Mouse (Mus musculus) frontal cortex, postnatal 10 days (tissue): ENCODE data around the gene Numa1.
"Not testable (repeated sequence)": the region's sequence is repeated elsewhere in the genome, so short reads cannot be mapped to it uniquely, and the experiment has no call there.

ENCODE experiments used
- DNase-seq, 2 experiments: peaks; one replicate each; pipeline ENCODE4 v3.0.0; 2022; ENCODE audit warnings: low spot score in 2 of 2, mixed read lengths in 1 of 2

Numa1 gene

DNA sequence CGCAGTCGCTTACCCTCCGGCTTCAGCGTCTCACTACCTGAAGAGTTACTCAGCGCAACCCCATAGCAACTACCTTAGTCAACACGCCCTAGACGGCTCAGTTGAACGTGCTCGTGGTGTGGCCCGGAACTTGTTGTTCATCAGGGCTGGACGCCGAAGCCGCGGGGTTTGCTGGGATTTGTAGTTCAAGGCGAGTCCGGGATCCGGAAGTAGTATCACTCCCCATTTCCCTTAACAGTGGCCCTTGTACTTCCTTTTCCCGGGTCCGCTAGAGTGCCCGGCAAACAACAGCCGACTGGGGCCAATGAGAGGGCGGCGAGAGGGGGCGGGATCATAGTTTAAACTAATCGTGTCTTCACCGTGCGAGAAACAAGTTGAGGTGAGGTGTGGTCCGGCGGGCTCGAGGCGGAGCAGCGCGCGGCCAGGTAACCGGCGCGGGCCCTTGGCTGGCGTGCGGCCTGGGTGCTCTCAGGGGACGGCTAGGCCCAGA lies at the start of gene Numa1, which contains the start of gene Lrrc51:
Numa1 (plus strand) TSS at position 361 of the 490 bp plus-strand sequence.
Lrrc51 (minus strand) TSS at position 145 of the 490 bp plus-strand sequence.
- peak; percentile 91 to 94 for DNase-seq

DNA sequence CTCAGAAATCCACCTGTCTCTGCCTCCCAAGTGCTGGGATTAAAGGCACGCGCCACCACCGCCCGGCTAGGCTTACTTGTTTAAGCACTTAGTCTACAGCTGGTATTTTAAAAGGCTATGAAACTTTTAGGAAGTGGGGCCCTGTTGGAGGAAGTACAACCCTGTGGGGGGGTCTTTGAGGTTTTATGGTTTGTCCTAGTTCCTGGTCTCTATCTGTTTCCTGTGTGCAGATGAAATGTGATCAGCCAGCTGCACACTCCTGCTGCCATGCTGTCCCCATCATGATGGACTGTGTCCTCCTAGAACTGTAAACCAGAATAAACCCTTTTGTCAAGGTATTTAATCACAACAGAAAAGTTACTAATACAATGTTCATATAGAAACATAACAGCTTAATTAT lies 49.8 kb upstream of the Numa1 start:
- no peak for DNase-seq

DNA sequence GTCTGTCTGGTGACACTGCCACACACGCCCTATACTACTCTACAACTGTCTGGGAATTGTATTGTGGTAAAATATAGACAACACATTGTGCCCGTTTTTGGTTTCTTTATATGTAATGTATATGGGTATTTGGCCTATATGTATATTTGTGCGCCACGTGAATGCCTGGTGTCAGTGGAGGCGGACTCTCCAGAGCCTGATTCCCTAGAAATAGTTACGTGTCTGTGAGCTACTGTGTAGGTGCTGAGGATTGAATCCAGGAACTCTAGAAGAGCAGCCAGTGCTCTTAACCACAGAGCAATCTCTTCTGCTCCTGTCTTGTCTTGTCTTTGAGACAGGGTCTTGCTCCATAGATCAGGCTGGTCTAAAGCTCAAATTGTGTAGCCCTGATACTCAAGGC lies 47.6 kb upstream of the Numa1 start:
- DNase-seq, result no peak

DNA sequence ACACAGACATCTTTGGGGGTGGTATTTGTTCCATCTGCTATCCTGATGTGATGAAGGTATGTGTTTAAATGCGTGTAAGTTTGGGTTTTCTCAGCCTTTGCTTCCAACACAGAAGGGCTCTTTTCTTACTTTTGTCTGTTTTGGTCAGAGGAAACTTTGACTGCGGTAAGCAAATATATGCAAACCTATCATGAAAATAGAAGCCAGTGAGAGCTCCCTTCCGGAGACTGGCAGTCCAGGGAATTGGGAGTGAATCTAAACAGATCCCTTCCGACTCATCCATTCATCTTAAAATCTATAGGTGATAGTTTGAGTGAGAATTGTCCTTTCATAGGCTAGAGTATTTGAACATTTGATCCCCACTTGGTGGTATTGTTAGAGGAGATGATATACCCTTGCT lies 45.5 kb upstream of the Numa1 start:
- no peak for DNase-seq

DNA sequence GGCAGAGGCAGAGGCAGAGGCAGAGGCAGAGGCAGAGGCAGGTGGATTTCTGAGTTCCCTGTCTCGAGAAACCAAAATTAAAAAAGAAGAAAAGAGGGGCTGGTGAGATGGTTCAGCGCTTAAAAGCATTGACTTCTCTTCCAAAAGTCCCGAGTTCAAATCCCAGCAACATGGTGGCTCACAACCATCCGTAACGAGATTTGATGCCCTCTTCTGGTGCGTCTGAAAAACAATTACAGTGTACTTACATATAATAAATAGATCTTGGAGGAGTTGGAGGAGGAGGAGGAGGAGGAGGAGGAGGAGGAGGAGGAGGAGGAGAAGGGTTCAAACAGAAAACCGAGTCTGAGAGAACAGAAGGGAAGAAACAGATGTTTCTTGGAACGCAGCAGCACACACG lies 38.2 kb upstream of the Numa1 start:
- DNase-seq, result no peak

DNA sequence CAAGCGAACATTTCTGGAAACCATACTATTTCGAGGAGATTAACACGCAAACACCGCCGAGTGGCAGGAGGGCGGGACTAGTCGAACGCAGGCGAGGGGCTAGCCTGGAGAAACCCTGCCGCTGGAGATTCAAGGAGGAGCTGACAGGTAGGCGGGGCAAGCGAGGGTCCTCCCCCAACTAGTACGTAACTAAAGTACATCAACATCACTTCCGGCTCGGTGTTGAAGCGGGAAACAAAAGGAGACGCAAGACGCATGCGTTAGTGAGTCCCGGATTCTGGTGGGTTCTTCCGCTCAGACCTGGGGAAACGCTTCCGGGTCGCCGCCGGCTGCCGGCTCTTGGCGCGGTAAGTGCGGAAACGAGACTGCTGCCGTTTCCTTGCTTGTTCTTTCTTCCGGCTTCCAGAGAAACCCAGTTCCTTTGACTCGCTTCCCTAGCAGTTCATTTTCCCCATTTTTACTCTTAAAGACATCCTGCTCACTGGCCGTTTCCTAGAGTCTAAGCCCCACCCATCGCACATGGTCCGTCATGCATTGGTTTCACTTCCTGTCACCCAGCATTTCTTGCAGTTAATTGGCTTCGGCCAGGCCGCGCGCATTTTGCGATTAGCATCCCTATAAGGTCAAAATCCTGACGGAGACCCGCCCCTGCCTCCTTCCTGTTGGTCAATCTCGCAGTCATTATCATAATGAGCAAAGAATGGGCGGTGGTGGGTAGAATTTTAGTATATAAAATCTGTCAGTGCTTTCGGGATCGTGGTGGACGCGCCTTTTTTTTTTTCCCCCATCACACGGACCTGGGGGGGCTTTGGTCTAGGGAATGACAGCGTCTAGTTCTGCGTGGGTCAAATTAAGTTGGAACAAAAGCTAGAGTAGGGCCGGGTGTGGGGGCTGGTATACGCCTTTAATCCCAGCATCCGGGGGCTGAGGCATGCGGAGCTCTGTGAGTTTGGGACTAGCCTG lies 37.5 kb upstream of the Numa1 start:
- DNase-seq, result peak; percentile 96 to 97

DNA sequence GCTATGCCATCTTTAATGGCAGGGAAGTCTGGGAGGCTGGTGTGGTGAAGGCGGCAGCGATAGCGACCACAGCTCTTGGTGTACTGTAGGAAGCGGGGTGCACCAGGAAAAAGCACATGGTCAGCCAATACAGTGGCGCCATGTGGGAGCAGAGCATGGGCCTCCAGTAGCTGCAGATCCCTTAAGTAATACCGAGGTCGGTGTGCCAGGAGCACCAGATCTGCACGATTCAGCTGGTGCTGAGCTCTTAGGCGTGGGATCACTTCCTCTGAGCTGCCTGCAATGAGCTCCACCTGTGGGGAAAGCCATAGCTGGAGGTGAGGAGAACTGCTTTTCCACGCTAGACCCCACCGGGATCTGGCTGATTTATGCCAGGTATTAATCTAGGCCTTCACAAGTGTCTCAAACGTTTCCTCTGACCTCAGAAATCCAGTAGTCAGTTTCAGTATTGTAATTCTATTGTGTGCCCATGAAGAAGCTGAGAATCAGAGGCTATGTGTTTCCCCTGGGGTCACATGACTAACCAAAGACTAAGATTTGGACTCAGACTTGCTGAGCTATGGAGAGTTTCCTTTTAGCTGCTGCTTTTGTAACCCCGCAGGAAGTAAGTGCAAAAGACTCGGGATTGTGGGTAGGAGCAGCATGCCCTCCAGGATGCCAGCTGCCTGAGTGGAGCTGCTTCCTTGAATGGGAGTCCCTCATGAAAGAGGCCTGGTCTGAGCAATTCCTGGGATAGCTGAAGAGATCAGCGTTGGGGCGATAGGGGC lies 33.4 kb upstream of the Numa1 start:
- no peak for DNase-seq

DNA sequence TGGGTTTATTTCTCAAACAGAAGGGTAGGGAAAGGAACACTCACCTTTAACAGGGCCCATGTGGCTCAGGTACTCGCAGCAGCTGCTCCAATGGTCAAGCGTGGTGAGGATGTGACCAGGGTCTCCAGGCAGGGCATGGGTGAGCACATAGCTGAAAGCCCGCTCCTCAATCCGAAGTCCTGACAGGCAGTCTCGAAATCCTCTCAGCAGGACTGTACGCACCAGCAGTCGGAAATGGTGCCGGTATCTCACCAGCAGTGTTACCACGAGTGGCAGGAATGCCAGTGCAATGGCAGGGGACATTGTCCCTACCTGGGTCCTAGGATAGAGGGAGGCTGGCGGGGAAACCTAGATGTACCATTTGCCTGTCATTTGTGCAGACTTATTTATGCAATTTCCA lies 31.9 kb upstream of the Numa1 start:
- no peak for DNase-seq

DNA sequence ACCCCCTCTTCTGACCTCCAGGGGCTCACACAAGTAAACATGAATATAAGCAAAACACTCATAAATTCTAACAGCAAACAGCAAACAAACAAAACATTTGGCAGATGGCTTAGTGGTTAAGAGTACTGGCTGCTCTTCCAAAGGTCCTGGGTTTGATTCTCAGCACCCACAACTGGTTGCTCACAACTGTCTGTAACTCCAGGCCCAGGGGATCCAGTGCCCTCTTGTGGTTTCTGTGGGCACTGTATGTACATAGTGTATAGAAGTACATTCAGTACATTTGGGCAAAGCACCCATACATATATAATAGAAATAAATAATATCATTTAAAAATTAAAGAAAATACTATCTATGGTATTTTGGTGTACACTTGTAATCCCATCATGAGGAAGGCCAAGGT lies 31.1 kb upstream of the Numa1 start:
- no peak for DNase-seq

DNA sequence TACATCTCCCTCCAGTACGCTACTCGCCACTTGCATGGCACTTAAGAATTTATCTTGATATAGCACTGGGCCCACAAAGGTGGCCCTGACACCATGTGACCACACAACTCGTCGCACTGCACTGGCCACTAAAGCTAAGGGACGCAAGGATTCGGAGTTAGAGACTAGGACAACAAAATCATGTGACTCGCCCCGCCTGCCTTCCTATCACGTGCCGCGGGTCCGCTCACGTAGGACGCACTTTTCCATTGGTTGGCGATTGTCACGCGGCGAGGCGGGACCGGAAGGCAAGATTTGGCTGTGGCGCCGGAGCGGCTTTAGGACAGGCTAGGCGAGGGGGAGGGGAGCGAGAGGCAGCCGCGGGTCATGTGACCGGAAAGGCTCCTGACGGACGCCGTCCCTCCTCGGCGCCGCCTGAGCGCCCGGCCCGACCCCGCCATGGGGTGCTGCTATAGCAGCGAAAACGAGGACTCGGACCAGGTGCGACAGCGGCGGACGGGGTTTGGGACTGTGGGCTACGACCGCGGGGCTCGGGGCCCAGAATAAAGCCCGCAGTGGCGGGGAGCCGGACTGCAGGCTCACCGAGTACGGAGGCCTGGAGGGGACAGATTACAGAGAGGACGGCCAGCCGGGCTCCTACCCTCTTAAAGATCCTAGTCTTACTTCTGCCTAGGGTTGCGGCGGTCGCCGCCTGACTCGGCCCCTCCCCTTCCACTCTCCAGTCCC lies 28.2 kb upstream of the Numa1 start, which contains the start of gene Lamtor1:
Lamtor1 (plus strand) TSS at position 344 of the 726 bp plus-strand sequence.
- peak; percentile 99 to 100 for DNase-seq

DNA sequence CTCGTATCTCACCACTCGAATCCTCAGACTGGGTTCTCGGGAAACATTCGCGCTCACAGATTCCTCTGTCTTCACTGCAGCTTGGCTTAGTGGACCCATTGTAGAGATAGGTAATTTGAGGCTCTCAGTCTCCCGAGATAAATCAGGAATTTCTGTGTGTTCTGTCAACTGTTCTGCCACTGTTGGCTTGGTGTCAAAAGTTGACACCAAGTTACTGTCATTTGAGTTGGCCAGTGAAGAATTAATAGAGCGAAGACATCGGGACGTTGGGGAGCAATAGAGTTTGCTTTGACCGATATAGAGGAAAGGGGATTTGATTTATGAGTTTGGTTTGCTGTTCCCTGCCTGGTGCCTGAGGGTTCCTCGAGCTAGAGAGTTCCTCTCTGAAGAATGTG lies 27.6 kb upstream of the Numa1 start, which contains the start of gene Tomt:
Tomt (minus strand) TSS at position 73 of the 395 bp plus-strand sequence.
- DNase-seq, result no peak

DNA sequence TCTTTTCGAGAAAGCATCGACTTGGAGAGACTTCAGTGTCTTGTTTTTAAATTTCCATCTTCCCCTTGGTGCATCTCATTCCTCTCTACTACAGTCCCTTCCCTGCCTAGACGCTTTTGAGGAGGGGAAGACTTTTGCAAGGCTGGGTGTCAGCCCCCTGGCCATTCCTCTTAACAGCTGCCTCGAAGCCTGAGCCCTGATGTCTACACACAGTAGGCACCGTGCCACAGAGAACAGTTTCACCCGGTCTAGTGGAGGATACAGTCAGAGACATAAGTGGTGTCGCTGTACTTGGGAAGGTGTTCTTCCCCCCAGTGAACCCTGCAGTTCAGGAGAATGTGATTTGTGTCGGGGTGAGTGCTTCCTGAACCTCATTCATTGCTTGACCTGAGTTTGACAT lies 27.2 kb upstream of the Numa1 start:
- DNase-seq, result no peak

DNA sequence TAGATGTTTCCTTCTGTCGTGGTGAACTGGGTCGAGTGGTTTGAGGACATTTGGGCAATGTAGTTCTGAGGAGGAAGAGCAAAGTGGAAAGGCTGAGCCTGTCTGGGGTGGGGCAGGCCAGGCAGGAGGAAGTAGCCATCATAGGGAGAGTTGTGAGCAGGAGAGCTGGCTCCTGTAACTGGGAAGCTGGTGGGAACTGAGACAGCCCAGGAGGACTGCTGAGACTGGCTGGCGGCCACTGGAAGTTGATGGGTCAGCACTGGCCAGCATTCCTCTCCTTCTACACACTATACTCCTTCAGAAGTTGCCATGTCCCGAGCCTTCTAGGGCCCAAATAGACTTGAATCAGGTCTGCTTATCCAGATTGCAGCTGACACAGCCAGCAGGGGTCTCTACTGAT lies 25.5 kb upstream of the Numa1 start:
- DNase-seq, result no peak

DNA sequence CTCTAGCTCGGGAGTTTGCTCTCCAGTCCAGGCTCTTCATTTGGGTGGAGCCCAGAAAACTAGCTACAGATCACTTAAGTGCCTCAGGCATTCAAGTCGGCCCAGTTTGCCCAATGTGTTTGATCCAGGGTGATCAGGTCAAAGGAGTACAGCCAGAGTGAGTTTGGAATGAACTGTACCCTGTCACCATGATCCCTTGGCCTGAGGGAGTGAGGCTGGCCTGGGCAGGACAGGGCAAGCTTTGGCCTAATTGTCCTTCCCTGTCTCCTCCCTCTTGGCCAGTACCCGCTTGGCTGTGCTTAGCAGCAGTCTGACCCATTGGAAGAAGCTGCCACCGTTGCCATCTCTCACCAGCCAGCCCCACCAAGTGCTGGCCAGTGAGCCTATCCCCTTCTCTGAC lies 23.8 kb upstream of the Numa1 start:
- DNase-seq, result no peak

DNA sequence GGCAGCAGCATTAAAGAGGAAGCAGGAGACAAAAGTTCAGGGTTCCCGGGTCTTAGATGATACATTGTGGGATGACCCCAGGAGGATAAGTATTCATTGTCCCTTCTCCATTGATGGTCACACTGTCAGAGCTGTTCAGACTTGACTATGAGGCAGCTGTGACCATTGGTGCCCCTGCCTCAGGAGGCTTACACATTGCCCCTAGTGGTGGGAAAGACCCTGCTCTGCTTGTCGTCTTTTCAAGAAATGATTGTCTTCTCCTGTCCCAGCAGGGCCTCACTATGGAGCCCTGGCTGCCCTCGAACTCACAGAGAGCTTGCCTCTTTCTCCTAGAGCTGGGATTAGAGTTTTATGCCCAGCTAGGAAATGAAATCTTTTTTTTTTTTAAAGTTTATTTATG lies 21.9 kb upstream of the Numa1 start:
- no peak for DNase-seq

DNA sequence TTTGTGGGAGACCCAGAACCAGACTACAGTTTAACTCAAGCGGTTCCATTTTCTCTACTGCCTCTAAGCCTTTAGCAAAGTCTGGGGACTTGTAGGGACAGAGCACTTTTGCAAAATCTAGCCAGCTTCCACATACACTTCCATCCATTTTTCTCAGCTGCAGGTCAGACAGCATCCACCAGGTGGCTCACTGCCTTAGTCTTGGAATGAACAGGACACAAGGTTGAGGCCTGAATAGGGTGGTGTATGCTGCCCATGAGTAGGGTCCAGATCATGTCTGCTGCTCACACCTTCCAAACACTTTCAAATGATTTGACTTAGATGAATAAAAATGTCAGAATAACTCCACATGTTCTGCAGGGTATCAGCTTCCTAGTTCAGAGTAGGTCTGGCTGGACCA lies 15.8 kb upstream of the Numa1 start:
- DNase-seq, result no peak

DNA sequence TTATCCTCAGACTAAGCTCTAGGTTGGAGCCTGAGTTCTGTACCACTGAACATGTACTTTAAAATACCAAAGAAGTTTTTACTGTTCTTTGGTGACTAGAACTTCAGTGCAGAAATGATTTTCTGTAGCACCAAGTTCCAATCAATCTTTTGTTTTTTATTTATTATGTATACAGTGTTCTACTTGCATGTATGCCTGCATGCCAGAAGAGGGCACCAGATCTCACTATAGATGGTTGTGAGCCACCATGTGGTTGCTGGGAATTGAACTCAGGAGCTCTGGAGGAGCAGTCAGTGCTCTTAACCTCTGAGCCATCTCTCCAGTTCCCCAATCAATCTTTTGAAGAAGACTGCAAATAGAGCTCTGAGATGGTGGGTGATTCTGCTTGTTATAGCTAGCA lies 8.0 kb upstream of the Numa1 start:
- not testable (repeated sequence) for DNase-seq

DNA sequence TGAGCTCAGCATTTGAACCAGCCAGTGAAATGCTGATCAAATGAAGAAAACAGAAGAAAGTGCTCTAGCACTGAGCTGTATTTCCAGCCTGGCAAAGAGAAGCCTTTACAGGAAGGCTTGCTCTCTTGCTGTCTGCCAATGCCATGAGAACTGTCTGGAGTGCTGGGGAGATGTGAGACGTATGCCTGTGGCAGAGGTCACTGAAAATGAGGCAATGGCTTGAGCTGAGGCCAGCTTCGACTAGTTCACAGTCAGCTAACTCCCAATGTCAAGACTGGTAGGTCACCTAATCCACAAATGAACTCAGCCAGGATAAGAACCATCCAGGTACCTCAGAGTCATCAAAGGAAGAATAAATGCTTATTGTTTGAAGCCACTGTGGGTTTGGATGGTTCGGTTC lies 5.8 kb upstream of the Numa1 start:
- DNase-seq, result no peak

DNA sequence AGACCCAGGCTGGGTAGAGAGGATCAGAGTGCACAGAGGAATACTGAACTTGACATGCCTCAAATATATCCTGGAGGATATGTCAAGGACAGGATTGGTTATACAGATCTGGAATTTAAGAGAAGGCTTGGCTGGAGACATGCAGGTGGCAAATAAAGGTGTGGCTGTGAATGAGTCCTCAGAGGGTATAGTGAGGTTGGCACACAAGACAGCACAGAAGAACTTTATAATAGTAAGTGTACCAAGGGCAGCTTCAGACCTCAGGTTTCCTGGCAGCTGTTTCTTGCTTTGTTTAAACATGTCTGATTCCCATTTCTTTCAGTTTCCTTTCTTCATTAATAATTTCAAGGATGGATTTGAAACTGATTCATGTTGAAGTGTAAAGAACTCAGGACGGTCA lies 1.4 kb upstream of the Numa1 start:
- no peak for DNase-seq

DNA sequence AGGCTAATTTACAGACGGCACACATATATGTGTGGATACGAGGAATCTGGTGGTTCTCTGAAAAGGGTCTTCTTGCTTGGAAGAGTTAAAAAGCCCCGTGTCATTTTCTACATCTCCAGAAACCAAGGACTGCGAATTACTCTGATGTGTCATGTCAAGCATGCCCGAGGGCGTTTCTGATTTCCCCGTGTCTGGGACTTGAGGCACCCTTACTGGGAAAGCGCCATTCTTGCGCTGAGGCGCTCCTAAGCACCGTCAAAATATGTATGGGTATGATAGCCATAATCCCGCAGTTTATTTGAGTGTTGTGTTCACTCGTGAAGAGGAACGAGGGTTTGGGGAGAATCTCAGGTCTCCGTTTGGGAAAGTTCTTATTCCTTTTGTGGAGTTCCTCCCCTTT lies 611 bp upstream of the Numa1 start:
- no peak for DNase-seq

DNA sequence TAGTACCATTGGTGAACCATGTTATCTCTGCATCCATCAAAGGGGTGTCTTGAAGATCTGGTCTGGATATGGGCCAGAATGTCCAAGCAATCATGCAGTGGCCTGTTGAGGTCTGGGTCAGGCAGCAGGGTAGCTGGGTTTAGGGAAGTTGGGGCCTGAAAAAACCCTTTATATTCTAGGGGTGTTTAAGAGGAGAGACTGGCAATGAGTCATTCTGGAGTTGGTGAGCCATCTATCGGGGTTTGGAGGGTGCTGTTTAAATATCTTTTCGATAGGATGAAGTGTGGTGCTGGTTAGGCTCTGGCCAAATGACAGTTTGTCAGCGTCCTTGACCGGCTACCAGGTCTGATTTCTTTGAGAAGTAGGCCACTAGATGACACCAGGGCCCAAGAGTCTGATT lies 2.0 kb downstream of the Numa1 start:
- no peak for DNase-seq

DNA sequence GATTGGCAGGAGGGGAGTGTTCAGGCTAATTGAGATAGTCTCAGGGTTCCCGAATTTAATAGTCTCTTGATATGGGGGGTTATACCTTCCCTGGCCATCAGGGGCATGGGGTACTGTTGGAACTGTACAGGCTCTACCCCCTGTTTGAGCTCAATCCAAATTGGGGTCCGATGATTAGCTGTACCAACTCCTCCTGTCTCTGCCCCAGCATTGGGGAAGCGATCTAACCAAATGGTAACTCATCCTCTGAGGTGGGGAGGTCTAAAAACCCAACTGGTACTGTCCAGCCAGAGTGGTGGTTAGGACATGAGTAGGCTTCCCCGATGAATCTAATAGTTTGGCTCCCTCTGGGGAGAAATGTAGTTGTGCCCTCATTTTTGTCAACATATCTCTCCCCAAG lies 3.1 kb downstream of the Numa1 start:
- DNase-seq, result no peak
